Mouse (Mus musculus): Measurements from ENCODE around the gene Clec5a. TPM values are rescaled to one million over a fixed set of nuclear protein-coding genes. Genes with fewer than 3 reads are reported as not detected.

The Clec5a gene
- 0.42 and 0.84 TPM in 2 replicates for polyA plus RNA-seq (2015; fragmentation: Nextera tagmentation; extraction: Ambion mirVana)

DNA sequence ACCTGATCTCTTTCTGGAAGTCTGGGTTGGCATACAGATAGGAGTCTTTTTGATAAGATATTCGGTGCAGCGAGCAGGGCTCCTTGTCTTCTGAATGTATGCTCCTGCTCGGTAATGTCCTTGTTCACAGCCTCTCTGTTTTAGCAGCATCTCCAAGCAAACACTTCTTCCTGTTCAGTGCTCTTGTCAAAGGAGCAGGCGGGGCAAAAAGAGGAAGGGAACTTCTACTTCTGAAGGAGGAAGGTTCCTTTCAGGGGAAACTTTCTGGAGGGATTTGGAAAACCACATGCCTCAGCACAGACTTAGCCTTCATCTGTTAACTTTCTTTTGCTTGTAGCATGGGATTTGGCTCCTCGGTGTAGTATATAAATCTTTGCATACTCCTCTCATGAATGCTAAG is at the start of gene Clec5a:
TSS of gene Clec5a (minus strand) at position 177 of the 400 bp plus-strand sequence.
- no peak for DNase-seq (ENCODE audit: low spot score)
- Histone ChIP-seq H3K4me1 (replicated peaks; ENCODE audit: insufficient read depth, low read length) (no peaks in the 10 kb centered on the region), H3K4me2 (ENCODE audit: low read length) (no peak within 1 kb of the TSS), H3K27ac (no peak within 1 kb of the TSS), H3K27me3 (ENCODE audit: insufficient read depth, low read length) (no peaks in the 10 kb centered on the region), H3K36me3 (ENCODE audit: insufficient read depth, low read length) (no peaks in the 10 kb centered on the region), H3K9me3 (replicated peaks; ENCODE audit: low read length) (no peaks in the 10 kb centered on the region), H3K9ac (ENCODE audit: low read depth, low read length) (no peak within 1 kb of the TSS), H3K4me3 (replicated peaks; ENCODE audit: low read depth, low read length) (no peak within 1 kb of the TSS)
- WGBS = 75% methylated on average over 5 of the region's 5 CpGs
- ATAC-seq (replicated peaks; ENCODE audit: low FRiP score, low read depth) = no peak
- TF ChIP-seq CTCF (IDR thresholded peaks at IDR 0.05; ENCODE audit: low read depth) = no peak

DNA sequence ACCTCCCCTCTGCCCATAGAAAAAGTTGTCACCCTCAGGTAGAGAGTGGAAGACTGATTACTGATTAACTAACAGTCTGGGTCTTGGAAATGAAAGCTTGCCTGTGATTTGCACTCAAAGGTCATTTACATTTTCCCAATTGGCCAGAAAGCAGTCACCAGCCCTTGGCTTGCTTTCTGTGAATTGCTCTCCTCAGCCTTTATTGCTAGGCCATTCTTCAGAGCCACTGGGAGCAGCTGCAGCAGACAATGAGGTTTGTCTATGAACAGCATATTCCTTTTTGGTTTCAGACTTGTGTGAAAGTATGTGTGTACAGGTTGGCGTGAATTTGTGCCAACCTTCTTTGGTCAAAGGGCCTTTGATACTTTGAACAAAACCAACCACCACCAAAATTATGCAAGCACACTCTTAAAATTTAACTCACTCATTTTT is 49.0 kb upstream of the Clec5a start:
- H3K27me3 ChIP-seq (ENCODE audit: insufficient read depth, low read length) = no peaks in the 10 kb centered on the region
- no peaks in the 10 kb centered on the region for H3K9me3 ChIP-seq (replicated peaks; ENCODE audit: low read length)
- H3K27ac ChIP-seq = no peak overlapping the region
- H3K4me2 ChIP-seq (ENCODE audit: low read length) = no peak overlapping the region
- no peaks in the 10 kb centered on the region for H3K4me1 ChIP-seq (replicated peaks; ENCODE audit: insufficient read depth, low read length)
- H3K4me3 ChIP-seq (replicated peaks; ENCODE audit: low read depth, low read length) = no peak overlapping the region
- ATAC-seq (replicated peaks; ENCODE audit: low FRiP score, low read depth) = peak; percentile 77; the same call in 1 of the 2 replicates
- WGBS = 71% methylated on average over 1 of the region's 1 CpGs
- TF ChIP-seq CTCF (IDR thresholded peaks at IDR 0.05; ENCODE audit: low read depth) = no peak
- H3K9ac ChIP-seq (ENCODE audit: low read depth, low read length) = no peak overlapping the region
- peak; percentile 16 for DNase-seq (ENCODE audit: low spot score)
- H3K36me3 ChIP-seq (ENCODE audit: insufficient read depth, low read length) = no peaks in the 10 kb centered on the region

DNA sequence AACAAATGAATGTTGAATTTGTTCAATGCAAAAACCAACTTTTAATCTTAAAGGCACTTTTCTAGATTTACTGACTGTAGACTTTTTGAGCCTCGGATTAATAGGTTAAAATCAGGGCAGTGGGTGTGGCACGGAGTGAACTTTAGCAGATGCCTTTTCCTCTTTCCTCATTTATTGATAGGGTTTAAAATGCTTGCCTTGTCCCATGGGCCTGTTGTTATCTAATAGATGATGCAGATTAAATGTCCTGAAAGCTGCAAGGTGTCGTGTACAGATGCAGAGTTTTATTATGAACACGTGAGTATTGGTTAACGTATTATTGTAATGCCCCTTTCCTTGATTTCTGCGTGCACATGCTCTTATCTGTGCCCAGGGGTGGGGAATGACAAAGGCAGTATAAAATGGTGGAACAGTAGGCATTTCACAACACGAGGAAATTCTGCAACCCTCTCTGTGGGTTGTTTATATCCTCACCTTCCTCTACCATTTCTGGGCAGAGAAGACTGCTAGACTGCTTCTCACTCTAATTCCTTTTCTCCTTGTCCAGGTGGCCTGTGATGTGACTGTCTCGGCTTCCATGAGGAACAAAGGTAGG is 42.9 kb upstream of the Clec5a start, which contains the start of gene Mgam:
TSS of gene Mgam (plus strand) at position 426 of the 595 bp plus-strand sequence.
- WGBS = 84% methylated on average over 8 of the region's 8 CpGs
- ATAC-seq (replicated peaks; ENCODE audit: low FRiP score, low read depth) = no peak

DNA sequence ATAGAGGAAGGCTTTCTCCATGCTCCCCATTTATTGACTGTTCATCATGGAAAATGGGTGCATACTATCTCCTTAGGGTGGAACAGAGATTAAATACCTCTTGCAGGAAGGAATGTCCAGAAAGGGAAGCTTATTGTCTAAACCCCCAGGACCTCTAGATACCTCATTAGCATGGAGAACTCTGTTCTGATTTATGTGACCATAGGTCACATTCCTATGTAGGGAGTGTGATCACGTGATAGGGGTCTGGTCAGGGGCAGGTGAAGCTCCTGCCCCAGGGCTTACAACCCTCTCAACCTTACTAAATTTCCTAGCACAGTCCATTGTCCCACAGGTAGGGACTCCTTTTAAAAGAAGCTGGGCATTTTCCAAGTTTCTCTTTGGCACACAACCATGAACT is 40.5 kb upstream of the Clec5a start:
- 0 out of 2 replicates have a peak, but pooled peaks have one; percentile 71 for ATAC-seq (replicated peaks; ENCODE audit: low FRiP score, low read depth)
- Histone ChIP-seq H3K27me3 (ENCODE audit: insufficient read depth, low read length) (no peaks in the 10 kb centered on the region), H3K4me3 (replicated peaks; ENCODE audit: low read depth, low read length) (no peak overlapping the region), H3K27ac (no peak overlapping the region), H3K4me1 (replicated peaks; ENCODE audit: insufficient read depth, low read length) (no peaks in the 10 kb centered on the region), H3K36me3 (ENCODE audit: insufficient read depth, low read length) (no peaks in the 10 kb centered on the region), H3K4me2 (ENCODE audit: low read length) (no peak overlapping the region), H3K9me3 (replicated peaks; ENCODE audit: low read length) (no peaks in the 10 kb centered on the region), H3K9ac (ENCODE audit: low read depth, low read length) (no peak overlapping the region)
- WGBS = 20% methylated on average over 1 of the region's 1 CpGs
- DNase-seq (ENCODE audit: low spot score) = no peak
- TF ChIP-seq CTCF (IDR thresholded peaks at IDR 0.05; ENCODE audit: low read depth) = no peak

More for the DNA sequence above, 42.9 kb upstream of the Clec5a start, which contains the start of gene Mgam:
- H3K36me3 ChIP-seq (ENCODE audit: insufficient read depth, low read length) = no peaks in the 10 kb centered on the region
- H3K4me1 ChIP-seq (replicated peaks; ENCODE audit: insufficient read depth, low read length) = no peaks in the 10 kb centered on the region
- no peak for DNase-seq (ENCODE audit: low spot score)
- no peak within 1 kb of the TSS for H3K4me3 ChIP-seq (replicated peaks; ENCODE audit: low read depth, low read length)
- no peaks in the 10 kb centered on the region for H3K27me3 ChIP-seq (ENCODE audit: insufficient read depth, low read length)
- TF ChIP-seq CTCF (IDR thresholded peaks at IDR 0.05; ENCODE audit: low read depth) = no peak
- no peak within 1 kb of the TSS for H3K27ac ChIP-seq
- H3K9me3 ChIP-seq (replicated peaks; ENCODE audit: low read length) = no peaks in the 10 kb centered on the region
- no peak within 1 kb of the TSS for H3K4me2 ChIP-seq (ENCODE audit: low read length)
- no peak within 1 kb of the TSS for H3K9ac ChIP-seq (ENCODE audit: low read depth, low read length)

DNA sequence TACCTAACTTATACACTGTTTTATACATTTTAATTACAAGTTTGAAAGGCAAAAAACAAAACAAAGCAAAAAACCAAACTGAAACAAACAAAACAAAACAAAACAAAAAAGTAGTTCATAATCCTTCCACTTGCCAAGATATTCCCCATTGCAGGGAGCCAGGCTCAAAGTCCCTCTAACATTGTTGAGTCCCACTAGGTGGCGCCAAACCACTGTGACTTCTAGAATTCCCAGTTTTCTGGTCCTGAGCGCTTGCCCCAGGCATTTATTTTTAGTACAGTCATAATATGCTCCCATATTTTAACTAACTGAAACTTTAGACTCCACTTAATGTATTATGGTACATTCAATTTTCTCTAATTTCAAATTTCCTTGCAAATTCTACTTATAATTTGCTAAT is 32.3 kb upstream of the Clec5a start:
- WGBS = 8% methylated on average over 2 of the region's 2 CpGs
- 0 out of 2 replicates have a peak, but pooled peaks have one; percentile 65 for ATAC-seq (replicated peaks; ENCODE audit: low FRiP score, low read depth)
- H3K27ac ChIP-seq = no peak overlapping the region
- no peak overlapping the region for H3K4me3 ChIP-seq (replicated peaks; ENCODE audit: low read depth, low read length)
- H3K27me3 ChIP-seq (ENCODE audit: insufficient read depth, low read length) = no peaks in the 10 kb centered on the region
- H3K4me1 ChIP-seq (replicated peaks; ENCODE audit: insufficient read depth, low read length) = no peaks in the 10 kb centered on the region
- H3K36me3 ChIP-seq (ENCODE audit: insufficient read depth, low read length) = no peaks in the 10 kb centered on the region
- no peak overlapping the region for H3K4me2 ChIP-seq (ENCODE audit: low read length)
- H3K9ac ChIP-seq (ENCODE audit: low read depth, low read length) = no peak overlapping the region
- TF ChIP-seq CTCF (IDR thresholded peaks at IDR 0.05; ENCODE audit: low read depth) = peak; percentile 86
- H3K9me3 ChIP-seq (replicated peaks; ENCODE audit: low read length) = no peaks in the 10 kb centered on the region
- DNase-seq (ENCODE audit: low spot score) = peak; percentile 86

DNA sequence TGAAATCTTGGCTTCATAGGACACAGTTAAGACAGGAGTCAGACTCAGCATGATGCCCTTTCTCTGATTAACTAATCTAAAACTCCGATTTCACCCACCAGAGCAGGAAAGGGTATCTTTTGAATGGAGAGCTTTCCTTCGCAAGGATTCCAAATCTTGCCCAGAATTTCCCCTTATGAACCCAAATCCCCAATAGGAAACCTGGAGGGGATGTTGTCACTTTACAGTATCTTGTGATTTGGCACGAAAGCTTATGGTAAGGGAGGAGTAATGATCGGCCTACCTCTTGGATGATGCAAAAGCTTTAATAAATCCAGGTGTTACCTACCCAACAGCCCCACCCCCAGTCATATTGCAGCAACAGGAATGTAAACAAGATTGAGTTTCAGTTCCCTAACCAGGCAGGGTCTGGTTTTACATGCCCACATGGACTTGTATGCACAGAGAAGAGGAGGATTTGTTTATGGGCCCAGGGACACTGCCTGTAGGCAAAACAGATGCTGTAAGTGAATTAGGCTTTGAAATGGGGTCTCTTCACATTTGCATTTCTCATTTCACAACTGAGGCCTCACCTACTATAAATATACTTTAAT is 27.7 kb upstream of the Clec5a start, which contains the start of gene Tas2r138:
TSS of gene Tas2r138 (minus strand) at position 51 of the 593 bp plus-strand sequence.
- TF ChIP-seq CTCF (IDR thresholded peaks at IDR 0.05; ENCODE audit: low read depth) = no peak
- ATAC-seq (replicated peaks; ENCODE audit: low FRiP score, low read depth) (no peak), DNase-seq (ENCODE audit: low spot score) (no peak)
- no peak within 1 kb of the TSS for H3K9ac ChIP-seq (ENCODE audit: low read depth, low read length)
- no peak within 1 kb of the TSS for H3K4me3 ChIP-seq (replicated peaks; ENCODE audit: low read depth, low read length)
- no peak within 1 kb of the TSS for H3K27ac ChIP-seq
- H3K4me1 ChIP-seq (replicated peaks; ENCODE audit: insufficient read depth, low read length) = no peaks in the 10 kb centered on the region
- no peaks in the 10 kb centered on the region for H3K36me3 ChIP-seq (ENCODE audit: insufficient read depth, low read length)
- H3K9me3 ChIP-seq (replicated peaks; ENCODE audit: low read length) = no peaks in the 10 kb centered on the region
- no peak within 1 kb of the TSS for H3K4me2 ChIP-seq (ENCODE audit: low read length)
- no peaks in the 10 kb centered on the region for H3K27me3 ChIP-seq (ENCODE audit: insufficient read depth, low read length)
- WGBS = 87% methylated on average over 4 of the region's 4 CpGs
